Mouse (Mus musculus): ENCODE data around the gene Igf1r. TPM values are rescaled to one million over a fixed set of nuclear protein-coding genes. Genes with fewer than 3 reads are reported as not detected.

Igf1r gene
- polyA plus RNA-seq, 1 experiment from 2014 or later: 28.5 TPM

- Histone ChIP-seq H3K4me2 (ENCODE audit: low read depth, low read length) (peak overlapping the region; percentile 45; the same call in 1 of the 2 replicates), H3K4me1 (ENCODE audit: control insufficient read depth, insufficient read depth, low read length) (peaks cover 8% of the 10 kb centered on the region; the same call in 1 of the 2 replicates), H3K36me3 (ENCODE audit: control insufficient read depth, insufficient read depth, low read length) (no peaks in the 10 kb centered on the region), H3K27ac (ENCODE audit: low read depth, low read length) (no peak overlapping the region), H3K9ac (replicated peaks; ENCODE audit: low read depth, low read length) (no peak overlapping the region), H3K9me3 (ENCODE audit: control insufficient read depth, low read length) (no peaks in the 10 kb centered on the region), H3K27me3 (ENCODE audit: control insufficient read depth, insufficient read depth, low read length) (no peaks in the 10 kb centered on the region), H3K4me3 (ENCODE audit: low read depth, low read length) (no peak overlapping the region)
- 59% methylated on average over 8 of the region's 8 CpGs for WGBS
- no peak for ATAC-seq (ENCODE audit: low read depth)
Observed at GRCm38 (mm10) chr7:68263346-68264027, 310.9 kb downstream of the Igf1r start.

GRCm38 (mm10) chr7:68264028-68264453, 311.4 kb downstream of the Igf1r start, which contains the start of gene Pgpep1l:
Pgpep1l (minus strand) TSS chr7:68264233.
- Histone ChIP-seq H3K4me3 (ENCODE audit: low read depth, low read length) (peak within 1 kb of the TSS; percentile 20; the same call in 1 of the 2 replicates), H3K4me2 (ENCODE audit: low read depth, low read length) (peak within 1 kb of the TSS; percentile 45), H3K4me1 (ENCODE audit: control insufficient read depth, insufficient read depth, low read length) (peaks cover 8% of the 10 kb centered on the region; the same call in 1 of the 2 replicates), H3K27ac (ENCODE audit: low read depth, low read length) (no peak within 1 kb of the TSS), H3K36me3 (ENCODE audit: control insufficient read depth, insufficient read depth, low read length) (no peaks in the 10 kb centered on the region), H3K9me3 (ENCODE audit: control insufficient read depth, low read length) (no peaks in the 10 kb centered on the region), H3K27me3 (ENCODE audit: control insufficient read depth, insufficient read depth, low read length) (no peaks in the 10 kb centered on the region), H3K9ac (replicated peaks; ENCODE audit: low read depth, low read length) (no peak within 1 kb of the TSS)
- peak; percentile 61; the same call in 1 of the 2 replicates for ATAC-seq (ENCODE audit: low read depth)
- 6% methylated on average over 25 of the region's 25 CpGs for WGBS

GRCm38 (mm10) chr7:68264531-68264930, 311.9 kb downstream of the Igf1r start:
- H3K9ac ChIP-seq (replicated peaks; ENCODE audit: low read depth, low read length): no peak overlapping the region
- peak overlapping the region; percentile 45 for H3K4me2 ChIP-seq (ENCODE audit: low read depth, low read length)
- no peak overlapping the region for H3K27ac ChIP-seq (ENCODE audit: low read depth, low read length)
- H3K4me1 ChIP-seq (ENCODE audit: control insufficient read depth, insufficient read depth, low read length): peaks cover 8% of the 10 kb centered on the region; the same call in 1 of the 2 replicates
- ATAC-seq (ENCODE audit: low read depth): no peak
- no peaks in the 10 kb centered on the region for H3K27me3 ChIP-seq (ENCODE audit: control insufficient read depth, insufficient read depth, low read length)
- WGBS: 13% methylated on average over 14 of the region's 14 CpGs
- H3K4me3 ChIP-seq (ENCODE audit: low read depth, low read length): peak overlapping the region; percentile 9; the same call in 1 of the 2 replicates
- H3K36me3 ChIP-seq (ENCODE audit: control insufficient read depth, insufficient read depth, low read length): no peaks in the 10 kb centered on the region
- no peaks in the 10 kb centered on the region for H3K9me3 ChIP-seq (ENCODE audit: control insufficient read depth, low read length)

DNA sequence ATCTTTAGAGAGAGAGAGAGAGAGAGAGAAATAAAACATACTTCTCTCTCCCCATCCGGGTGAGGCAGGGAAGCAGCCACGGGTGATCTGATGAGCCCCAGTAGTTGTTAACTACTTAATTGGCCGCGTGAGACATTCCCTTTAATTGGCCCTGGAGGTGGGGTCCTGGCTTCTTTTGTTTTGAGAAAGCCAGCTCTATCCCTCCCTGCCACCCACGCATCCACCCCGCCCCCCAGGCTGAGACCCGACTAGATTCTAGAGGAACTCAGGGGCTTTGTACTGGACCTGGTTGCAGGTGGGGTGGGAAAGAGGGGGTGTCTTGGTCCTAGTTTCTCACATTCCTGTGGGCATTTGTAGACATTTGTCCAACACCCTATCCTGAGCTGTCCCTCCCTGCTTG, 312.8 kb downstream of the Igf1r start:
- peaks cover 8% of the 10 kb centered on the region; the same call in 1 of the 2 replicates for H3K4me1 ChIP-seq (ENCODE audit: control insufficient read depth, insufficient read depth, low read length)
- H3K4me2 ChIP-seq (ENCODE audit: low read depth, low read length): no peak overlapping the region
- no peaks in the 10 kb centered on the region for H3K27me3 ChIP-seq (ENCODE audit: control insufficient read depth, insufficient read depth, low read length)
- no peak overlapping the region for H3K9ac ChIP-seq (replicated peaks; ENCODE audit: low read depth, low read length)
- no peaks in the 10 kb centered on the region for H3K36me3 ChIP-seq (ENCODE audit: control insufficient read depth, insufficient read depth, low read length)
- 8% methylated on average over 7 of the region's 7 CpGs for WGBS
- no peaks in the 10 kb centered on the region for H3K9me3 ChIP-seq (ENCODE audit: control insufficient read depth, low read length)
- no peak overlapping the region for H3K27ac ChIP-seq (ENCODE audit: low read depth, low read length)
- H3K4me3 ChIP-seq (ENCODE audit: low read depth, low read length): no peak overlapping the region
- no peak for ATAC-seq (ENCODE audit: low read depth)

DNA sequence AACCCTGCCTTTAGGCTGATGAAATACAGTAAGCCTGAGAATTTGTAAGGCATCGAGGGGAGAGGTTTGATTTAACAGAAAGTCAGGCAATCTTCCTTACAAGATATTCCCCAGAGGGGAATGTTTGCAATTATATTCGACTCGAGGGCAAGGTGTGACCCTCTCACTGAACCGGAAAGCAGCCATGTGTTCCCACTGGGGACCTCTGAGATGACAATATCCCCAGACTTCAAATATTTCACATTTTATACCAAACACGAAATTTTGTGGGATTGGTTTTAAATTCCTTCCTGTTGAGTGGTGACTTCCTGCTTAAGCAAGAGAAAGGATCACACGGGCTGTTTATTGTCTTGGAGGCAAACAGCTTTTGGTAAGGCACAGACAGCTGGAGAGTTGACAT, 314.1 kb downstream of the Igf1r start:
- Histone ChIP-seq H3K36me3 (ENCODE audit: control insufficient read depth, insufficient read depth, low read length) (no peaks in the 10 kb centered on the region), H3K9ac (replicated peaks; ENCODE audit: low read depth, low read length) (no peak overlapping the region), H3K27ac (ENCODE audit: low read depth, low read length) (no peak overlapping the region), H3K4me1 (ENCODE audit: control insufficient read depth, insufficient read depth, low read length) (peaks cover 8% of the 10 kb centered on the region; the same call in 1 of the 2 replicates), H3K4me2 (ENCODE audit: low read depth, low read length) (no peak overlapping the region), H3K9me3 (ENCODE audit: control insufficient read depth, low read length) (no peaks in the 10 kb centered on the region), H3K27me3 (ENCODE audit: control insufficient read depth, insufficient read depth, low read length) (no peaks in the 10 kb centered on the region), H3K4me3 (ENCODE audit: low read depth, low read length) (no peak overlapping the region)
- no peak for ATAC-seq (ENCODE audit: low read depth)
- 12% methylated on average over 6 of the region's 6 CpGs for WGBS

GRCm38 (mm10) chr7:68270551-68270950, 317.9 kb downstream of the Igf1r start:
- no peak overlapping the region for H3K4me2 ChIP-seq (ENCODE audit: low read depth, low read length)
- H3K27me3 ChIP-seq (ENCODE audit: control insufficient read depth, insufficient read depth, low read length): no peaks in the 10 kb centered on the region
- no peak overlapping the region for H3K27ac ChIP-seq (ENCODE audit: low read depth, low read length)
- no peaks in the 10 kb centered on the region for H3K9me3 ChIP-seq (ENCODE audit: control insufficient read depth, low read length)
- ATAC-seq (ENCODE audit: low read depth): no peak
- no peak overlapping the region for H3K9ac ChIP-seq (replicated peaks; ENCODE audit: low read depth, low read length)
- no peaks in the 10 kb centered on the region for H3K36me3 ChIP-seq (ENCODE audit: control insufficient read depth, insufficient read depth, low read length)
- no peaks in the 10 kb centered on the region for H3K4me1 ChIP-seq (ENCODE audit: control insufficient read depth, insufficient read depth, low read length)
- H3K4me3 ChIP-seq (ENCODE audit: low read depth, low read length): no peak overlapping the region
- 77% methylated on average over 4 of the region's 4 CpGs for WGBS

DNA sequence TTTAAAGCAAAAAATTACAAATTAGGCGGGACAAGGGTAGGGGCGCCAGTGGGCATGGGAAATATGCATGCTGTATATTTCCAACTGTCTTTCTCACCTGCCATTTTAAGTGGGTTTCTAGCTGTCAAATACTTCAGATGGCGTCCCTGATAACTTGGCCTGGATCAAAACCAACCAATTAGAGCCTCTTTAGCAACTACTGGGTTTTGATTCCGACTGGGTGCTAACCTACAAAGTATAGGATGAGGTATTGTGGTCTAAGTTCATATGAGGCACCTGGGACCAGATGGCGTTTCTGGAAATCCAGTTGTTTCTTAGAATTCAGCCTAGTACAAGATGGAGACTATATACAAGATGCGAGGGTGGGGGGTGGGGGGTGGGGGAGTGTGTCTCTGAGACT, 319.2 kb downstream of the Igf1r start:
- H3K27me3 ChIP-seq (ENCODE audit: control insufficient read depth, insufficient read depth, low read length): peaks cover 3% of the 10 kb centered on the region; the same call in 1 of the 2 replicates
- no peak overlapping the region for H3K9ac ChIP-seq (replicated peaks; ENCODE audit: low read depth, low read length)
- H3K4me2 ChIP-seq (ENCODE audit: low read depth, low read length): no peak overlapping the region
- no peak overlapping the region for H3K4me3 ChIP-seq (ENCODE audit: low read depth, low read length)
- ATAC-seq (ENCODE audit: low read depth): no peak
- WGBS: 95% methylated on average over 6 of the region's 6 CpGs
- no peaks in the 10 kb centered on the region for H3K36me3 ChIP-seq (ENCODE audit: control insufficient read depth, insufficient read depth, low read length)
- H3K9me3 ChIP-seq (ENCODE audit: control insufficient read depth, low read length): no peaks in the 10 kb centered on the region
- peaks cover 7% of the 10 kb centered on the region for H3K4me1 ChIP-seq (ENCODE audit: control insufficient read depth, insufficient read depth, low read length)
- no peak overlapping the region for H3K27ac ChIP-seq (ENCODE audit: low read depth, low read length)

- Histone ChIP-seq H3K27me3 (ENCODE audit: control insufficient read depth, insufficient read depth, low read length) (peaks cover 3% of the 10 kb centered on the region; the same call in 1 of the 2 replicates), H3K4me3 (ENCODE audit: low read depth, low read length) (no peak overlapping the region), H3K27ac (ENCODE audit: low read depth, low read length) (no peak overlapping the region), H3K9me3 (ENCODE audit: control insufficient read depth, low read length) (no peaks in the 10 kb centered on the region), H3K4me1 (ENCODE audit: control insufficient read depth, insufficient read depth, low read length) (peaks cover 7% of the 10 kb centered on the region), H3K9ac (replicated peaks; ENCODE audit: low read depth, low read length) (no peak overlapping the region), H3K4me2 (ENCODE audit: low read depth, low read length) (no peak overlapping the region), H3K36me3 (ENCODE audit: control insufficient read depth, insufficient read depth, low read length) (no peaks in the 10 kb centered on the region)
- ATAC-seq (ENCODE audit: low read depth): no peak
- 80% methylated on average over 10 of the region's 10 CpGs for WGBS
Observed at GRCm38 (mm10) chr7:68272607-68273006, 320.0 kb downstream of the Igf1r start.

GRCm38 (mm10) chr7:68273515-68273914, 320.9 kb downstream of the Igf1r start, which contains the start of gene Fam169b:
Fam169b (plus strand) TSS chr7:68273839.
- Histone ChIP-seq H3K4me3 (ENCODE audit: low read depth, low read length) (no peak within 1 kb of the TSS), H3K27ac (ENCODE audit: low read depth, low read length) (no peak within 1 kb of the TSS), H3K4me2 (ENCODE audit: low read depth, low read length) (no peak within 1 kb of the TSS), H3K36me3 (ENCODE audit: control insufficient read depth, insufficient read depth, low read length) (no peaks in the 10 kb centered on the region), H3K9ac (replicated peaks; ENCODE audit: low read depth, low read length) (no peak within 1 kb of the TSS), H3K27me3 (ENCODE audit: control insufficient read depth, insufficient read depth, low read length) (peaks cover 3% of the 10 kb centered on the region; the same call in 1 of the 2 replicates), H3K4me1 (ENCODE audit: control insufficient read depth, insufficient read depth, low read length) (peaks cover 7% of the 10 kb centered on the region), H3K9me3 (ENCODE audit: control insufficient read depth, low read length) (no peaks in the 10 kb centered on the region)
- no peak for ATAC-seq (ENCODE audit: low read depth)

Measured in neural tube, embryonic 14.5 days (tissue).